Mouse (Mus musculus): Measurements from ENCODE around the gene Trpv2.

DNA sequence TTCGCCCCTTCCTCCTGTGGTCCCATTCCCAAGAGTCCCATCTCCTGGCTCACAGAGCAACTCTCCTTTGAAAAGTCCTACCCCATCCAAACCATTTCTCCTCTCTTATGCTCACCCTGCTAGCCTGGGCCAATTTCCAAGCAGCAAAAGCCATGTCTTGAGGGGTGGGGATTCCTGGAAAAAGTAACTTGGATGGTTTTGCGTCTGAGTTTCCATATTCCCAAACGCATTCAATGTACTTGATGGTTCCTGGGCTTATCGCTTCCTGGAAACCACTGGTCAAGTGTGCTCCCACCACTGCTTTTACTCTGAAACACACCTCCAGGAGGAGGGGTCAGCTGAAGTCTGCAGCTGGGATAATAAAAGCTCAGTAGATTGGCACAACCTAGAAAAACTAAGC, 64.1 kb downstream of the Trpv2 start:
- TF ChIP-seq EP300 (IDR thresholded peaks at IDR 0.05; ENCODE audit: insufficient read depth, low read depth, low read length) (no peak), CTCF (IDR thresholded peaks at IDR 0.05; ENCODE audit: low read depth, low read length) (no peak), POLR2A (IDR thresholded peaks at IDR 0.05; ENCODE audit: insufficient read depth, low read length) (no peak)
